Mouse (Mus musculus): Measurements from ENCODE around the gene Lgmn. TPM values are rescaled to one million over a fixed set of nuclear protein-coding genes. Genes with fewer than 3 reads are reported as not detected.

Lgmn gene
- polyA plus RNA-seq (2015; fragmentation: Nextera tagmentation; extraction: Ambion mirVana) = 55.9 and 64.7 TPM in 2 replicates

GRCm38 (mm10) chr12:102439632-102440023 is at the start of gene Lgmn:
Gene Lgmn (minus strand): TSS chr12:102439813.
- Histone ChIP-seq H3K9ac (replicated peaks) (peak within 1 kb of the TSS; percentile 70), H3K9me3 (no peaks in the 10 kb centered on the region), H3K27ac (peak within 1 kb of the TSS; percentile 62), H3K4me3 (replicated peaks) (peak within 1 kb of the TSS; percentile 68), H3K36me3 (no peaks in the 10 kb centered on the region), H3K27me3 (no peaks in the 10 kb centered on the region), H3K4me2 (replicated peaks) (peak within 1 kb of the TSS; percentile 59), H3K4me1 (replicated peaks) (peaks cover 17% of the 10 kb centered on the region)
- under 1% methylated on average over 28 of the region's 28 CpGs for whole genome bisulfite sequencing
- ATAC-seq = peak; percentile 100

- no peak for ATAC-seq
- Histone ChIP-seq H3K4me1 (replicated peaks) (no peaks in the 10 kb centered on the region), H3K27me3 (no peaks in the 10 kb centered on the region), H3K36me3 (peaks cover 81% of the 10 kb centered on the region), H3K4me3 (replicated peaks) (no peak overlapping the region), H3K9me3 (no peaks in the 10 kb centered on the region), H3K27ac (no peak overlapping the region), H3K9ac (replicated peaks) (no peak overlapping the region), H3K4me2 (replicated peaks) (no peak overlapping the region)
- 64% methylated on average over 3 of the region's 3 CpGs for WGBS
These were observed 45.3 kb upstream of the Lgmn start for GRCm38 (mm10) chr12:102484946-102485345.

- 90% methylated on average over 4 of the region's 4 CpGs for WGBS
- Histone ChIP-seq H3K4me1 (replicated peaks) (no peaks in the 10 kb centered on the region), H3K9ac (replicated peaks) (no peak overlapping the region), H3K36me3 (peaks cover 69% of the 10 kb centered on the region), H3K4me3 (replicated peaks) (no peak overlapping the region), H3K9me3 (no peaks in the 10 kb centered on the region), H3K4me2 (replicated peaks) (no peak overlapping the region), H3K27me3 (no peaks in the 10 kb centered on the region), H3K27ac (no peak overlapping the region)
- ATAC-seq = no peak
These were observed 40.9 kb upstream of the Lgmn start for GRCm38 (mm10) chr12:102480481-102480880.

- Histone ChIP-seq H3K4me2 (replicated peaks) (no peak overlapping the region), H3K27ac (no peak overlapping the region), H3K4me1 (replicated peaks) (peaks cover 10% of the 10 kb centered on the region), H3K36me3 (peaks cover 44% of the 10 kb centered on the region), H3K9me3 (no peaks in the 10 kb centered on the region), H3K9ac (replicated peaks) (no peak overlapping the region), H3K4me3 (replicated peaks) (no peak overlapping the region), H3K27me3 (no peaks in the 10 kb centered on the region)
- no peak for ATAC-seq
- whole genome bisulfite sequencing = 90% methylated on average over 7 of the region's 7 CpGs
These were observed 34.8 kb upstream of the Lgmn start for GRCm38 (mm10) chr12:102474411-102474810.

GRCm38 (mm10) chr12:102468894-102469764 is 29.5 kb upstream of the Lgmn start, which contains the start of gene Golga5:
Gene Golga5 (plus strand): TSS chr12:102469135.
- Histone ChIP-seq H3K36me3 (peaks cover 19% of the 10 kb centered on the region), H3K4me3 (replicated peaks) (peak within 1 kb of the TSS; percentile 95), H3K27ac (peak within 1 kb of the TSS; percentile 84), H3K4me2 (replicated peaks) (peak within 1 kb of the TSS; percentile 92), H3K9ac (replicated peaks) (peak within 1 kb of the TSS; percentile 91), H3K4me1 (replicated peaks) (peaks cover 10% of the 10 kb centered on the region), H3K9me3 (no peaks in the 10 kb centered on the region), H3K27me3 (no peaks in the 10 kb centered on the region)
- ATAC-seq = peak; percentile 98
- under 1% methylated on average over 78 of the region's 86 CpGs for WGBS

- WGBS = 79% methylated on average over 1 of the region's 1 CpGs
- H3K27ac ChIP-seq = no peak overlapping the region
- H3K9me3 ChIP-seq = no peaks in the 10 kb centered on the region
- no peak overlapping the region for H3K4me2 ChIP-seq (replicated peaks)
- H3K9ac ChIP-seq (replicated peaks) = no peak overlapping the region
- no peaks in the 10 kb centered on the region for H3K27me3 ChIP-seq
- no peak for ATAC-seq
- no peak overlapping the region for H3K4me3 ChIP-seq (replicated peaks)
- peaks cover 10% of the 10 kb centered on the region for H3K4me1 ChIP-seq (replicated peaks)
- peaks cover 10% of the 10 kb centered on the region for H3K36me3 ChIP-seq
These were observed 28.5 kb upstream of the Lgmn start for GRCm38 (mm10) chr12:102468136-102468535.

- Histone ChIP-seq H3K4me3 (replicated peaks) (no peak overlapping the region), H3K36me3 (no peaks in the 10 kb centered on the region), H3K27ac (no peak overlapping the region), H3K9ac (replicated peaks) (no peak overlapping the region), H3K27me3 (no peaks in the 10 kb centered on the region), H3K4me1 (replicated peaks) (peaks cover 2% of the 10 kb centered on the region; the same call in 1 of the 2 replicates), H3K4me2 (replicated peaks) (no peak overlapping the region), H3K9me3 (no peaks in the 10 kb centered on the region)
- no peak for ATAC-seq
- 68% methylated on average over 4 of the region's 4 CpGs for WGBS
These were observed 25.0 kb upstream of the Lgmn start for GRCm38 (mm10) chr12:102464650-102465049.

- H3K4me3 ChIP-seq (replicated peaks) = no peak overlapping the region
- H3K27ac ChIP-seq = no peak overlapping the region
- H3K9ac ChIP-seq (replicated peaks) = no peak overlapping the region
- 77% methylated on average over 5 of the region's 5 CpGs for WGBS
- 0 out of 2 replicates have a peak, but pooled peaks cover 1% of the 10 kb centered on the region for H3K9me3 ChIP-seq
- no peaks in the 10 kb centered on the region for H3K36me3 ChIP-seq
- H3K4me1 ChIP-seq (replicated peaks) = no peaks in the 10 kb centered on the region
- ATAC-seq = no peak
- H3K27me3 ChIP-seq = no peaks in the 10 kb centered on the region
- H3K4me2 ChIP-seq (replicated peaks) = no peak overlapping the region
These were observed 21.6 kb upstream of the Lgmn start for GRCm38 (mm10) chr12:102461177-102461576.

- H3K27me3 ChIP-seq = no peaks in the 10 kb centered on the region
- no peak overlapping the region for H3K27ac ChIP-seq
- no peak overlapping the region for H3K4me2 ChIP-seq (replicated peaks)
- WGBS = 74% methylated on average over 5 of the region's 5 CpGs
- H3K36me3 ChIP-seq = no peaks in the 10 kb centered on the region
- no peak overlapping the region for H3K9ac ChIP-seq (replicated peaks)
- 0 out of 2 replicates have a peak, but pooled peaks cover 2% of the 10 kb centered on the region for H3K9me3 ChIP-seq
- no peak overlapping the region for H3K4me3 ChIP-seq (replicated peaks)
- H3K4me1 ChIP-seq (replicated peaks) = no peaks in the 10 kb centered on the region
- no peak for ATAC-seq
These were observed 20.4 kb upstream of the Lgmn start for GRCm38 (mm10) chr12:102460014-102460413.

- Histone ChIP-seq H3K9ac (replicated peaks) (no peak overlapping the region), H3K4me1 (replicated peaks) (no peaks in the 10 kb centered on the region), H3K27ac (no peak overlapping the region), H3K4me3 (replicated peaks) (no peak overlapping the region), H3K9me3 (0 out of 2 replicates have a peak, but pooled peaks cover 2% of the 10 kb centered on the region), H3K4me2 (replicated peaks) (no peak overlapping the region), H3K36me3 (no peaks in the 10 kb centered on the region), H3K27me3 (no peaks in the 10 kb centered on the region)
- no peak for ATAC-seq
- 79% methylated on average over 7 of the region's 7 CpGs for WGBS
These were observed 17.0 kb upstream of the Lgmn start for GRCm38 (mm10) chr12:102456467-102457193.

GRCm38 (mm10) chr12:102453581-102453980 is 14.0 kb upstream of the Lgmn start:
- ATAC-seq = no peak
- WGBS = 61% methylated on average over 6 of the region's 6 CpGs
- H3K4me1 ChIP-seq (replicated peaks) = no peaks in the 10 kb centered on the region

More at GRCm38 (mm10) chr12:102453581-102453980, 14.0 kb upstream of the Lgmn start:
- H3K27me3 ChIP-seq = no peaks in the 10 kb centered on the region
- H3K27ac ChIP-seq = no peak overlapping the region
- H3K4me3 ChIP-seq (replicated peaks) = no peak overlapping the region
- 0 out of 2 replicates have a peak, but pooled peaks cover 2% of the 10 kb centered on the region for H3K9me3 ChIP-seq
- no peak overlapping the region for H3K9ac ChIP-seq (replicated peaks)
- H3K36me3 ChIP-seq = no peaks in the 10 kb centered on the region
- no peak overlapping the region for H3K4me2 ChIP-seq (replicated peaks)

All from midbrain, embryonic 13.5 days (tissue).